Mouse (Mus musculus) hindlimb bud, embryonic 11.5 days (tissue): ENCODE data around the gene Arhgef25.

Source experiments
- DNase-seq: peaks from one replicate; pipeline ENCODE4 v3.0.0-alpha.2; 2012; ENCODE audit warnings: low read depth, low spot score; ENCODE audit errors: extremely low spot score

Arhgef25 gene

DNA sequence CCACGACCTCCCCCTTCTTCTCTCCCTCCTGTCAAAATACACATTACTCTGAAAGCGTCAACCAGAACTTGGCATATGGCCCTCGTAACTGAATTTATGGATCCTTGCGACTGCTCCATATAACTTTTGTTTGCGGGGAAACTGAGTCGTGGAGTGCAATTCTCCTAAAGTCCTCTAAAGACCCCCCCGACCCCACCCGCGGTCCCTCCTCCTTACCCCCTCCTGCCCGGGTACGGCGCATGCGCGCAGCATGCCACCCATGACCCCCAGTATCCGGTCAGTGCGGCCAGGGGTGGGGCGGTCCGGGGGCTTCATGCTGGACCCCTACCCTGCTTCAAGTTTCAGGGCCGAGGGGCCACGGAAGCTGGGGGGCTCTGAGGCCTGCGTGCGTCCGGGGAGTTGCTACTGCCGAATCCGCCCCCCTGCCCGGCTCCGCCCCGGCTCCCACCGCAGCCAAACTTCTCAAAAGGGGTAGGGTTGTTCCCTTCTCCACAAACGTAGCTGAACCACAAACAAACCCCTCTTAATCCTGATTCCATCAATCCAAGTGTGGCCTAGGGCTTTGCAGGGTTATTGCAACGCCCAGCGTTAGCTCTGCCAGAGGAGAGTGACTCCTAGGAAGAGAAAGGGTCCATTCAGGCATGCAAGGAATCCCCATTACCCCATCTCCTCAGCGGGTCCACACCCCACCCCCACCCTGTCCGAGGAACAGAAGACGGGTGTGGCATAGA, at the start of gene Arhgef25:
Arhgef25 (minus strand) TSS at position 433 of the 731 bp plus-strand sequence.
- DNase-seq, result no peak

GRCm38 (mm10) chr10:127238241-127238824, 48.5 kb upstream of the Arhgef25 start:
- no peak for DNase-seq

GRCm38 (mm10) chr10:127236541-127236940, 46.7 kb upstream of the Arhgef25 start:
- DNase-seq, result no peak

- DNase-seq, result no peak
Observed at GRCm38 (mm10) chr10:127233141-127233540, 43.3 kb upstream of the Arhgef25 start.

- DNase-seq, result no peak
Observed at GRCm38 (mm10) chr10:127231741-127232140, 41.9 kb upstream of the Arhgef25 start.

DNA sequence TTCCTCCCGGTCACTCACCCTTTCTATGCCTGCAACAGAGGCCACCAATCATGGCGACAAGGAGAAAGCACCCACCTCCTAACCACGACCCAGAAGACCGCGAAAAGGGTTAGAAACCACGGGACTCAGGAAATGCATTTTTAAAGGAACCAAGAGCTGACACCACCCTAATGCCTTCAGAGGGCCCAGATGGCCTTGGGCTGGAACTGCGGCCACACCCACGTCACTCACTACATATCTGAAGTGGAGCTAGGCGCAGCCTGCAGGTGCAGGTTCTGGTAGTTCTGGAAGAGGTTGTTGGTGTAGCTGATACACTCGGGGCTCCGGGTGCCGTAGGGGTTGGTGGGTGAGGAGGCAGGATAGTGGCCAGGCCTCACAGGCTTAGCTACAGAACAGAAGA, 40.8 kb upstream of the Arhgef25 start:
- DNase-seq, result no peak

DNA sequence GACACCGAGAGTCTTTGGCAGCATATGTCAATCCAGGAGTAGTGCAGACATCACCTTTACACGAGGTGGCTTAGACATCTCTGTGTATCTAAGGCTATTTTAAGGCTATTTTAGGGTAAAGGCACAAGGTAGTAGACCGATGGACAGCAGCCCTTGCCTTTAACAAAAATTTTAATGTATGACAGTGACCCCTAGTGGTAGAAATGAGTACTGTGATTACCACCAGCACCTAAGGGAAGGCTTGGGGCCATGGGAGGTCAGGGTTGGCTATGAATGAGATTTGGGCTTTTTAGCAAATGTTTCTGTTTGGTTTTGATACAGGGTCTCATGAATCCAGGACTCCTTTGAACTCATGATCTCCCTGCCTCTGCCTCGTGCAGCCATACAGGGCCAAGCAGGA, 39.0 kb upstream of the Arhgef25 start:
- DNase-seq, result peak; percentile 78

- DNase-seq, result no peak
Observed at GRCm38 (mm10) chr10:127227163-127227562, 37.3 kb upstream of the Arhgef25 start.

DNA sequence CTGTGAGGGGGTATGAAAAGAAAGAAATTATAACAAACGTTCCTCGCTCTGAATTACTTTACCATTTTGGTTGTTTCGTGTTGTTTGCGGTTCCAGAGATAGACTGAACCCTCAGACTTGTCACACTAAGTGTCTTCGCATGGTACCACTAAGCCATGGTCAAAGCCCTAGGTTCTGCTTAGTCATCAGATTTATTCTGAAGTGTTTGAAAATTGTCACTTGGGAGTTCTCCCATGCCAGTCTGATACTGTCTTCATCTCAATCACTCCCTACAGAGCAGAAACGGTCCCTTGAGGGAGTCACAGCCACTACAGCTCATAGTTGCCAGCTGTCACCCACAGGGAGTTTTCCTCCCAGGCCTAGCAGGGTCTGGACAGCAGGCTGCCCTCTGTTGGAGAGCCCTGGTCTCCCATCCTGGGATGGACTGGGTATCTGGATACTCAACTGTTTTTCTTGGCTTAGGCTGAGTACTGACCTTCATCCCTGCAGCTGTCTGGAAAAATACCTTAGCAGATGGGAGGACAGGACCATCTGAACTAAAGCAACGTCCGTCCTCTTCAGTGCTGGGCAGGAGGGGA, 36.5 kb upstream of the Arhgef25 start:
- no peak for DNase-seq

DNA sequence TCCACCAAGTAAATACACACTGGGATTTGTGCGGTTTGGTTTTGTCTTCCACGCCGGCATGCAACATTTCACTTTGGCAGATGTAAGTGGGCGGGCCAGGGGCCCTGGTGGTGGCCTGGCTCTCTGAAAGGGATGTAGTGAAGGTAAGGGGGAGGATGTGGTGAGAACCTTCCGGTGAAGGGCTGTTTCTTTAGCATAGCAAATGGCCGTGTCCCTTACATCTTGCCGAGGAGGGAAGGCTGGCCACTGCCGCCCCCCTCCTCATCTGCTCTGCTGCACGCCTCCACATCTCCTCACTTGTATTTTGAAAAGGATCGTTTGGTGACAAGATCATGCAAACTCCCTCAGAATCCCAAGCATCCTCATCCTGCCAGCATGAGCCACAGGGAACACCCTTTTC, 35.8 kb upstream of the Arhgef25 start:
- DNase-seq, result no peak

DNA sequence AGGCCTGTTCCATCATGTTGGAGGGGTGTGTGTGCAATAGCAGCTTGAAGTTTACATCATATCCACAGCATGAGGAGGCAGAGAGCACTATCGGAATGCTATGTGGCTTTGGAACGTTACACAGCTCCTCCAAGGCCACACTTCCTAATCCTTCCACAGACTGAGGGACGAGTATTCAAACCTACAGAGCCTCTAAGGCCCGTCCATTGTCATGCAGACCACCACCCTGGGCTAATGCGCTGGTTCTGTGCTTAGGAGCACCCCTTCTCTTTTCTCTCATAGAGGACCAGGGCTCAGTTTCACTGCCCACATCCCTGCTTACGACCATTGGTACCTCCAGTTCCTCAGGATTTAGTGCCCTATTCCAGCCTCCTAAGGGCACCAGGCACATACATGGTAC, 35.3 kb upstream of the Arhgef25 start:
- DNase-seq, result no peak

- no peak for DNase-seq
Observed at GRCm38 (mm10) chr10:127218339-127218738, 28.5 kb upstream of the Arhgef25 start.

- DNase-seq, result no peak
Observed at GRCm38 (mm10) chr10:127217177-127217576, 27.3 kb upstream of the Arhgef25 start.

DNA sequence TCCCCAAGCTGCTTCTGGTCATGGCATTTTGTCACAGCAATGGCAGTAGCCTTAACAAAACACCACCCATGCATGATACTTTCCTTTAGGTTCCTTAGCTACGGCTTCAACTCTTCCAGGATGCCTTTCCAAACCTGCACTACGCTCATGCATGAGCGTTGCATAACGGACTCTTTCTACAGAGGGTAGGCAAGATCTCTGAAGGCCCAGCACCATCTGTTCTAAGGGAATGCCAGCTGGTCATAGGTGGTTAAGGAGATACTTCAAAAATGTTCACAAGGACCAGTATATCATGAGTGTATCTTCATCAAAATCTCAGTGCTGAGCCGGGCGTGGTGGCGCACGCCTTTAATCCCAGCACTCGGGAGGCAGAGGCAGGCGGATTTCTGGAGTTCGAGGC, 26.6 kb upstream of the Arhgef25 start:
- DNase-seq, result no peak

GRCm38 (mm10) chr10:127214422-127214803, 24.5 kb upstream of the Arhgef25 start:
- DNase-seq, result no peak

DNA sequence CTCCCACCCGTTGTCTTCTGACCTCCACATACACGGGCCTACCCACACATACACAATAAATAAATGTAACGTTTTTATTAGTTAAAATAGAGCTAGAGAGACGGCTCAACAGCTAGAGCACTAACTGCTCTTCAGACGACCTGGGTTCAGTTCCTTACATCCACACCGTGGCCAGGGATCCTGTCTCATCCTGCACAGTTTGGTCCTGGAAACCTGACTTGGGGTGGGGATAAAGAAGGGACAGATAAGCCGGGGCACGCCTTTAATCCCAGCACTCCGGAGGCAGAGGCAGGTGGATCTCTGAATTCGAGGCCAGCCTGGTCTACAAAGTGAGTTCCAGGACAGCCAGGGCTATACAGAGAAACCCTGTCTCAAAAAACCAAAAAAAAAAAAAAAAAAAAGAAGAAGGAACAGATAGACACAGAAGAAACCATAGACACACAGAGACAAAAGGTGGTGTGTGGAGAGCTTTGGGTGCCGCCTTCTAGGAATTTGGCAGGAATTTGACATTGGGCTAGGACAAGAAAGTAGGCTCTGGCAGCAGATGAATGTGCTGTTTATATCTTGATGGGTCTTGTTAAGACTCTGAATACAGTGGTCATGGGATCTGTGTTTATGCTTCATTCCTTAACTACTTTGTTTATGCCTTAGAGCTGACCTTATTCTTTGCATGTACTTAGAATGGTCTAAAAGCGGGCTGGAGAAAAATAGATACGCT, 24.0 kb upstream of the Arhgef25 start:
- no peak for DNase-seq

GRCm38 (mm10) chr10:127213272-127213671, 23.4 kb upstream of the Arhgef25 start:
- no peak for DNase-seq

DNA sequence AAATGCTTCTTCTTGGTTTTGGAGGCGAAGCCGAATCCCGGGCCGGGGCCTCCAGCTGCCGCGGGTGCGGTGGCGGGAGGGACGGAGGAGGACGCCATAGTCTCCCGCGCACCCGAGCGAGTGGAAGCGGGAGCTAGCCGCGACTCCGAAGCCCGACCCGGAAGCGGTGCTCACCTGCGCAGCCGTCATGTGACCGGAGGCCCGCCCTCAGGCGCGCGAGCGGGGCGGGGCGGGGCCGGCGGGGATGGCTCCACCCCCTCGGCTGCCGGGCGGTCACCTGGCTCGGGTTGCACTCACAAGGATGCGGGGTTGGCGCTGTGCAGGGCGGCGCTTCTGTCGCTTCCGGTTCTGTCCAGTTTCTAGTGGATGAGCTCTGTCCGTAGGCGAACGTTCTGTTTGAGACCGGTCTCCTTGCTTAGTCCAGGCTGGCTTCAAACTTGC, 21.6 kb upstream of the Arhgef25 start, which contains the start of gene Pip4k2c:
Pip4k2c (minus strand) TSS at position 172 of the 441 bp plus-strand sequence.
- no peak for DNase-seq

DNA sequence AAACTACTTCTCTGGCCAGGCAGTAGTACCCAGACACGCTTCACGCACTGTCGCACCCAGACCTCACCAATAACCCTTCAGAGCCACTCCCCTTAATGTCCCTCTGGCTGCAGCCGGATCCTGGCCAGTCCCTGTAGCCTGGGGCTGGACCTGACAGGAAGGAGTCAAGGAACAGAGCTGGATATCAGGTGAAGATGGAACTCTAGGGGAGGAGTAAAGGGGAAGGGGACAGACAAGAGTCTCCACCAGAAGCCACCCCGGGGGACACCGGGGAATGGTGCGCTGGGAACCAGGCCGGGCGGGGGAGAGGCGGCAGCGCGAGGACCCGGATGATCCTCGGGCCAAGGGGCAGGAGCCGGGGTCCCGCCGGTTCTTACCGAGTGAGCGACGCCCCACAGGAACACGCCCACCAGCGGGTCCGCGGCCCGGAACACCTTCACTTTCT, 21.1 kb upstream of the Arhgef25 start:
- no peak for DNase-seq

GRCm38 (mm10) chr10:127209928-127210570, 20.2 kb upstream of the Arhgef25 start:
- no peak for DNase-seq

DNA sequence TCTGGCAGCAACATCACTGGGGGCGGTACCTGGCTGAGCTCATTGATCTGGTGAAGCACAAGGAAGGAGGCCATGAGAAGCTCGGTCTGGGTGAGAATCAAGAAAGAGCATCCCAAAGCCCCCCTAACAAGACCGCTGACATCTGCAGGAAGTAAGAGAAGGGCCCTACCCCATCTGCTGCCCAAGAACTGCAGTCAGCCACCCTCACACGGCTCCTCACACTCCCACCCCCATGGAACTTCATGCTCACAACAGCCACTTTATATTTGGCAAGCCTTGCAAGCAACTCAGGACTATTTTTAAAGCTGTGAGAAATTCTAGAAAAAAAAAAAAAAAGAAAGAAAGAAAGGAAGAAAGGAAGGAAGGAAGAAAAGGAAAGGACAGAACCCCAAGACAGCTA, 19.0 kb upstream of the Arhgef25 start:
- no peak for DNase-seq
